Mouse (Mus musculus): ENCODE data around the gene Fos. TPM values are rescaled to one million over a fixed set of nuclear protein-coding genes. Genes with fewer than 3 reads are reported as not detected.

The Fos gene
- total and polyA plus RNA-seq, 3 experiments = 4.0 to 18.3 (median 10.2) TPM

GRCm38 (mm10) chr12:85474298-85475231 is 875 bp downstream of the Fos start:
- TF ChIP-seq GATA1 (IDR thresholded peaks at IDR 0.05; ENCODE audit: borderline replicate concordance, low read length) (no peak), TAL1 (conservative IDR thresholded peaks at IDR 0.05; ENCODE audit: low read depth, low read length) (no peak), POLR2AphosphoS5 (IDR thresholded peaks at IDR 0.05; ENCODE audit: insufficient replicate concordance, low read depth, low read length) (no peak), CTCF (IDR thresholded peaks at IDR 0.05; ENCODE audit: low read depth, low read length) (no peak), GATA2 (IDR thresholded peaks at IDR 0.05; ENCODE audit: borderline replicate concordance, low read depth, low read length) (no peak)
- peak overlapping the region; percentile 73 for H3K4me3 ChIP-seq (ENCODE audit: low read depth, low read length)
- H3K27me3 ChIP-seq (ENCODE audit: insufficient read depth, low read length) = peaks cover 71% of the 10 kb centered on the region
- peaks cover 66% of the 10 kb centered on the region for H3K4me1 ChIP-seq (ENCODE audit: insufficient read depth, low read depth, low read length)
- peaks cover 3% of the 10 kb centered on the region for H3K36me3 ChIP-seq (replicated peaks)
- peak; percentile 71 for DNase-seq (ENCODE audit: low spot score)
- ATAC-seq (ENCODE audit: extremely low read depth, insufficient number of reproducible peaks, low FRiP score, poor library complexity, severe bottlenecking) = no peak
- H3K9me3 ChIP-seq (replicated peaks) = no peaks in the 10 kb centered on the region

- H3K27me3 ChIP-seq (ENCODE audit: insufficient read depth, low read length) = peaks cover 73% of the 10 kb centered on the region
Measured at GRCm38 (mm10) chr12:85475232-85475919, 1.7 kb downstream of the Fos start.

GRCm38 (mm10) chr12:85475920-85476828 is 2.5 kb downstream of the Fos start:
- no peak for TF ChIP-seq GATA2 (IDR thresholded peaks at IDR 0.05; ENCODE audit: borderline replicate concordance, low read depth, low read length)
- no peak for TF ChIP-seq GATA1 (IDR thresholded peaks at IDR 0.05; ENCODE audit: borderline replicate concordance, low read length)
- TF ChIP-seq POLR2AphosphoS5 (IDR thresholded peaks at IDR 0.05; ENCODE audit: insufficient replicate concordance, low read depth, low read length) = no peak
- no peak for TF ChIP-seq TAL1 (conservative IDR thresholded peaks at IDR 0.05; ENCODE audit: low read depth, low read length)
- no peak for TF ChIP-seq CTCF (IDR thresholded peaks at IDR 0.05; ENCODE audit: low read depth, low read length)
- peaks cover 71% of the 10 kb centered on the region for H3K27me3 ChIP-seq (ENCODE audit: insufficient read depth, low read length)

More at GRCm38 (mm10) chr12:85475232-85475919, 1.7 kb downstream of the Fos start:
- Histone ChIP-seq H3K4me3 (ENCODE audit: low read depth, low read length) (no peak overlapping the region), H3K9me3 (replicated peaks) (no peaks in the 10 kb centered on the region), H3K36me3 (replicated peaks) (peaks cover 3% of the 10 kb centered on the region), H3K4me1 (ENCODE audit: insufficient read depth, low read depth, low read length) (peaks cover 63% of the 10 kb centered on the region)
- TF ChIP-seq GATA1 (IDR thresholded peaks at IDR 0.05; ENCODE audit: borderline replicate concordance, low read length) = no peak
- no peak for TF ChIP-seq CTCF (IDR thresholded peaks at IDR 0.05; ENCODE audit: low read depth, low read length)
- no peak for TF ChIP-seq TAL1 (conservative IDR thresholded peaks at IDR 0.05; ENCODE audit: low read depth, low read length)
- TF ChIP-seq GATA2 (IDR thresholded peaks at IDR 0.05; ENCODE audit: borderline replicate concordance, low read depth, low read length) = no peak
- no peak for TF ChIP-seq POLR2AphosphoS5 (IDR thresholded peaks at IDR 0.05; ENCODE audit: insufficient replicate concordance, low read depth, low read length)
- no peak for DNase-seq (ENCODE audit: low spot score)
- no peak for ATAC-seq (ENCODE audit: extremely low read depth, insufficient number of reproducible peaks, low FRiP score, poor library complexity, severe bottlenecking)

GRCm38 (mm10) chr12:85477219-85477618 is 3.5 kb downstream of the Fos start:
- DNase-seq (ENCODE audit: low spot score) = peak; percentile 37
- no peak for ATAC-seq (ENCODE audit: extremely low read depth, insufficient number of reproducible peaks, low FRiP score, poor library complexity, severe bottlenecking)
- Histone ChIP-seq H3K4me3 (ENCODE audit: low read depth, low read length) (no peak overlapping the region), H3K4me1 (ENCODE audit: insufficient read depth, low read depth, low read length) (peaks cover 57% of the 10 kb centered on the region), H3K36me3 (replicated peaks) (peaks cover 3% of the 10 kb centered on the region), H3K9me3 (replicated peaks) (no peaks in the 10 kb centered on the region), H3K27me3 (ENCODE audit: insufficient read depth, low read length) (peaks cover 70% of the 10 kb centered on the region)
- no peak for TF ChIP-seq CTCF (IDR thresholded peaks at IDR 0.05; ENCODE audit: low read depth, low read length)
- no peak for TF ChIP-seq GATA1 (IDR thresholded peaks at IDR 0.05; ENCODE audit: borderline replicate concordance, low read length)
- no peak for TF ChIP-seq POLR2AphosphoS5 (IDR thresholded peaks at IDR 0.05; ENCODE audit: insufficient replicate concordance, low read depth, low read length)

More at GRCm38 (mm10) chr12:85475920-85476828, 2.5 kb downstream of the Fos start:
- no peak for DNase-seq (ENCODE audit: low spot score)
- no peak for ATAC-seq (ENCODE audit: extremely low read depth, insufficient number of reproducible peaks, low FRiP score, poor library complexity, severe bottlenecking)
- Histone ChIP-seq H3K4me1 (ENCODE audit: insufficient read depth, low read depth, low read length) (peaks cover 63% of the 10 kb centered on the region), H3K9me3 (replicated peaks) (no peaks in the 10 kb centered on the region), H3K36me3 (replicated peaks) (peaks cover 3% of the 10 kb centered on the region), H3K4me3 (ENCODE audit: low read depth, low read length) (peak overlapping the region; percentile 10; the same call in 1 of the 2 replicates)

GRCm38 (mm10) chr12:85477804-85478203 is 4.1 kb downstream of the Fos start:
- ATAC-seq (ENCODE audit: extremely low read depth, insufficient number of reproducible peaks, low FRiP score, poor library complexity, severe bottlenecking) = no peak
- Histone ChIP-seq H3K9me3 (replicated peaks) (no peaks in the 10 kb centered on the region), H3K4me1 (ENCODE audit: insufficient read depth, low read depth, low read length) (peaks cover 51% of the 10 kb centered on the region), H3K36me3 (replicated peaks) (peaks cover 3% of the 10 kb centered on the region), H3K4me3 (ENCODE audit: low read depth, low read length) (no peak overlapping the region), H3K27me3 (ENCODE audit: insufficient read depth, low read length) (peaks cover 64% of the 10 kb centered on the region)
- TF ChIP-seq GATA1 (IDR thresholded peaks at IDR 0.05; ENCODE audit: borderline replicate concordance, low read length) (no peak), TAL1 (conservative IDR thresholded peaks at IDR 0.05; ENCODE audit: low read depth, low read length) (no peak), POLR2AphosphoS5 (IDR thresholded peaks at IDR 0.05; ENCODE audit: insufficient replicate concordance, low read depth, low read length) (no peak), GATA2 (IDR thresholded peaks at IDR 0.05; ENCODE audit: borderline replicate concordance, low read depth, low read length) (no peak), CTCF (IDR thresholded peaks at IDR 0.05; ENCODE audit: low read depth, low read length) (no peak)
- DNase-seq (ENCODE audit: low spot score) = no peak
